Mouse (Mus musculus) heart, postnatal 4 days (tissue): ENCODE measurements around the gene Gbx1. TPM values are rescaled to one million over a fixed set of nuclear protein-coding genes. Genes with fewer than 3 reads are reported as not detected.
A peak's percentile ranks its signal among the peaks of the same experiment; 100 is the strongest.

ENCODE experiments used
- DNase-seq: peaks from one replicate; pipeline ENCODE4 v3.0.0; 2021
- total RNA-seq, 2 experiments: library from RNA; stranded (reverse); gene quantifications; 2 replicates each; pipeline ENCODE4 v1.2.3; 2021

The Gbx1 gene
- total RNA-seq, 2 experiments from 2014 or later, result not detected

- DNase-seq, result no peak
These were observed 51.3 kb downstream of the Gbx1 start for GRCm38 (mm10) chr5:24475476-24476241.

GRCm38 (mm10) chr5:24474723-24475261 is 52.2 kb downstream of the Gbx1 start:
- peak; percentile 72 for DNase-seq

GRCm38 (mm10) chr5:24474025-24474722 is 52.8 kb downstream of the Gbx1 start:
- DNase-seq, result peak; percentile 35

GRCm38 (mm10) chr5:24472884-24473619 is 54.0 kb downstream of the Gbx1 start:
- DNase-seq, result no peak

GRCm38 (mm10) chr5:24470600-24470999 is 56.4 kb downstream of the Gbx1 start:
- peak; percentile 86 for DNase-seq

DNA sequence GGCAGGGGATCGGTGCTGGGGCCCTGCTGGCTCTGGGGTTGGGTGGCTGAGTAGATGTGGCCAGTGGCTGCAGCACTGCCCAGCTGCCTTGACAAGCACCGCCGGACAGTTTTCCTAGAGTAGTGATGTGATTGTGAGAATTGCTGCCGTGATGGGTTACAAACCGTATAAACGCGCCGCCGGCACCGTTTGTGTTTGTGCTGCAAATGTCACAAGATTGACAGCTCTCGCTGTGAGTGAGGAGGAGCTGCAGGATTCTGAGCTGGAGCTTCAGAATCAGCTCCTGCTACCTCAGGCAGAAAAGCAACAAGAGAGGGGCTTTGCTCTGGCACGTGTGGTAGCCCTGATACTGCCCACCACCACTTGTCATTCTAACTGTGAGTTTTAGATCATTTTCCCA is 60.2 kb downstream of the Gbx1 start:
- DNase-seq, result no peak

DNA sequence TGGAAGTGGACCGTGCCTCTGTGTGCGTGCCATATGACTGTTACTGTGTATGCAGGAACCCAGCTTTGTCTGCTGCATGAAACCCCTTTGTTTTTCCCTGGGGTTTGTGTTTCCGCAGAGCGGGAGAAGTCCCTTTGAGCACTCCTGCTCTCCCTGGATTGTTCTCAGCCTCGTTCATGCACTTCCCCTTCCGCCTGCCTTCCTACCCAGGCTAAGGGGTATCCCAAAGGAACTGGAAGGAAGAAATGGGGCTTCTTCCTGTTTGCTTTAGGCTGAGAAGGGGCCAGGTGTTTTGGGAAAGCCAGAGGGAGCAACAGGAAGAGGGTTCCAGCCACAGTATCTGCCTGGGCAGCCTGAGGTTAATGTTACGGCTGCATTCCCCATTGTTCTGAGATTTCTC is 71.4 kb downstream of the Gbx1 start:
- DNase-seq, result no peak

DNA sequence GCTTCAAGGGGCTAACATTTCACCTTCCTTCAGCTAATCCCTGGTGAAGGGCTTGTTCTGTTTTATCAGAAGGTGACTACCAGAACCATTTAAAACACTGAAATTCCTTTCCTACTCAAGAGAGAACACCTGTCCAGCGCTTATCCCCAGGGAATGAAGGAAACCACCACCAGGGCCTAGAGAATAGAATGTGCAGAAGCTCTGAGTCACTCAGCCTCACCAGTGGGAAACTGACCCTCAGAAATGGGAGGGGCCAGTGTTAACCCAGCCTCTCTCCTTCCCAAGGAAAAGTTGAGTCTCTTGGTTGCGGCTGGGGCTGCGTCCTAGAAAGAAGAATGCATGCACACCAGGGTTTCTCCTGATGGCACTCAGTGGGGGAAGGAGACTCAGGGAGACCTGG is 71.9 kb downstream of the Gbx1 start:
- DNase-seq, result no peak

DNA sequence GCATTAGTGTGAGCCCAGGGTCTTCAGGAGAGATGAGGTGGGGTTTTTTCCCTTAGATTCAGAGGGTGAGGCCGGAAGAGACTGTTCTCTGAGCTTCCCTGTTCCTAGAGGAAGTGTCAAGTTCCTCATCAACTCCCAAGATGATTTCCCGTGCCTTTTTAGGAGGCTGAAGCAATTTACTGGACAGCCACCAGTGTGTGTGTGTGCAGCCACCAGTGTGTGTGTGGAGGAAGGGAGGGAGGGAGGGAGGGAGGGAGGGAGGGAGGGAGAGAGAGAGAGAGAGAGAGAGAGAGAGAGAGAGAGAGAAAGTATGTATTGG is 73.1 kb downstream of the Gbx1 start:
- DNase-seq, result no peak

DNA sequence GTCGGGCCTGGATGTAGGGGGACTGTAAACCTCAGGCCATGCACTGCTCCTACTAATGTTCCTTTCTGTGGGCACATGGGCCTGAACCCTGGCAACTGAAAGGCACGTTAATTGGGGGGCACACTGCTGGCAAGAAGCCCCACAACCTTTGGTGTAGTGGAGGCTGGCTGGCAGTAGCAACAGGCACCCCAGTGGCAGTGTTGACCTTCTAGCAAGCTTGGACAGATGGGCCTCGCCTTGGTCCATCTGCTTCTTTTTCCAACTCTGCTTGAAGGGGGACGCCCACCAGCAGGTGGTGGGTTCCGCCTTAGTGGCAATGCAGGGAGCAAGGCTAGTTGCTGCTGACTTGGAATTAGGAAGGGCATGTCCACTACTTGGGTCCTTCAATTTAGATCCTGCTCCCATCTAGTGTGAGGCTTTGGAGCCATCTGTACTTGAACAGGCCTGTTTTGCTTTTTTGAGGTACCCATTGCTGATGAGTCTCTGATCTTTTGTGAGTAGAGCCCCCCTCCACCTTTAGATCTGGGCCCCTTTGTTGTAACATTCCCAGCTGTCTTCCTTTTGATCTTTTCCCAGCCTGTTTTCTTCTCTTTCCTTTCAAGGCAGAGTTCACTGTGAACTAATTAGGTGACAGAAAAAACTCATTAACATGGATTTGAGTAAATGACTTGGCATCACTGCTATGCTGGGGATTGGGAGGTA is 73.6 kb downstream of the Gbx1 start:
- no peak for DNase-seq

Other genes with a start within 250 kb of the Gbx1 start
- 100 to 1,000 TPM; 108 to 118 TPM for gene Kcnh2, start 175.6 kb downstream of the Gbx1 start, total RNA-seq
- gene Nos3, start 162.4 kb downstream of the Gbx1 start, total RNA-seq, result 10 to 100 TPM; 39.5 to 40.6 TPM
- under 1 TPM; 0.45 to 0.83 TPM for gene Atg9b, start 135.1 kb downstream of the Gbx1 start, total RNA-seq
- 10 to 100 TPM; 86.3 to 87.0 TPM for gene Abcb8, start 133.5 kb downstream of the Gbx1 start, total RNA-seq
- under 1 TPM in 1 of 2 experiments, not detected in 1; 0.19 TPM for gene Asic3, start 113.8 kb downstream of the Gbx1 start, total RNA-seq
- gene Cdk5, start 103.7 kb downstream of the Gbx1 start, total RNA-seq, result 10 to 100 TPM; 22.4 to 26.1 TPM
- 10 to 100 TPM; 63.2 to 65.7 TPM for gene Slc4a2, start 103.4 kb downstream of the Gbx1 start, total RNA-seq
- 100 to 1,000 TPM; 194 to 206 TPM for gene Fastk, start 81.9 kb downstream of the Gbx1 start, total RNA-seq
- 1 to 10 TPM; 8.5 to 8.7 TPM for gene Tmub1, start 79.3 kb downstream of the Gbx1 start, total RNA-seq
- gene Agap3, start 75.0 kb downstream of the Gbx1 start, total RNA-seq, result 10 to 100 TPM; 83.4 to 97.4 TPM
- 10 to 100 TPM; 19.8 to 23.1 TPM for gene Asb10, start 13.8 kb upstream of the Gbx1 start, total RNA-seq
- gene 4931409K22Rik, start 29.6 kb upstream of the Gbx1 start, total RNA-seq, result not detected
- gene Abcf2, start 50.3 kb upstream of the Gbx1 start, total RNA-seq, result 10 to 100 TPM; 47.4 to 49.3 TPM
- 10 to 100 TPM; 19.9 to 21.6 TPM for gene Chpf2, start 59.5 kb upstream of the Gbx1 start, total RNA-seq
- gene Smarcd3, start 97.2 kb upstream of the Gbx1 start, total RNA-seq, result 10 to 100 TPM; 89.7 to 96.9 TPM
- gene Nub1, start 158.3 kb upstream of the Gbx1 start, total RNA-seq, result 10 to 100 TPM; 24.5 to 24.6 TPM
- 1 to 10 TPM; 2.8 to 3.5 TPM for gene Wdr86, start 203.5 kb upstream of the Gbx1 start, total RNA-seq
- not detected for gene Crygn, start 230.8 kb upstream of the Gbx1 start, total RNA-seq